Mouse (Mus musculus) cerebellum, postnatal 25 days (tissue): ENCODE data around the gene Clic4.

Experiments
- DNase-seq, 2 experiments: peaks; one replicate each; pipeline ENCODE4 v3.0.0; 2021; ENCODE audit warnings: mixed read lengths in 2 of 2

Gene Clic4

DNA sequence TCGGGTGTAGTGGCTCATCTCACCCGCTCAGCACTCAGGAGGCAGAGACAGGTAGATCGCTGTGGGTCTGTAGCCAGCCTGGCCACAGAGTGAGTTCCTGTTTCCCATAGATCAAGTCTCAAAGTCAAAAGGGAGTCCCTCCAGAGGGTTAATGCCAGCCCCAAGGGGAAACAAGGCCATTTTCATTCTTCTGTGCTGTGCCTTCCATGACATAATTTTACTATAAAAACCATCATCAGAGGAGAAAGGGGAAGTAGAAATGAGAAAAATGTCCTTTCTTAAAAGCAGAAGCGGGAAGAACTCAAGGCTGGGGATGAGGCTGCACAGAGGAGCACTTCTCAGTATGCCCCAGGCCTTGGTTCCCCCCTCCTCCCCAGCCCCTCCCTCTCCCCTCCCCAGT, 90.8 kb downstream of the Clic4 start:
- no peak for DNase-seq

- DNase-seq = peak in 1 of 2 experiments; percentile 46
Observed at GRCm38 (mm10) chr4:135179077-135179481, 93.5 kb downstream of the Clic4 start.

GRCm38 (mm10) chr4:135177568-135177967, 95.0 kb downstream of the Clic4 start:
- DNase-seq = no peak

GRCm38 (mm10) chr4:135175406-135176120, 97.1 kb downstream of the Clic4 start:
- peak in 1 of 2 experiments; percentile 34 for DNase-seq

GRCm38 (mm10) chr4:135171304-135171875, 101.2 kb downstream of the Clic4 start:
- DNase-seq = no peak

- DNase-seq = no peak
Observed at GRCm38 (mm10) chr4:135169501-135169900, 103.1 kb downstream of the Clic4 start.

DNA sequence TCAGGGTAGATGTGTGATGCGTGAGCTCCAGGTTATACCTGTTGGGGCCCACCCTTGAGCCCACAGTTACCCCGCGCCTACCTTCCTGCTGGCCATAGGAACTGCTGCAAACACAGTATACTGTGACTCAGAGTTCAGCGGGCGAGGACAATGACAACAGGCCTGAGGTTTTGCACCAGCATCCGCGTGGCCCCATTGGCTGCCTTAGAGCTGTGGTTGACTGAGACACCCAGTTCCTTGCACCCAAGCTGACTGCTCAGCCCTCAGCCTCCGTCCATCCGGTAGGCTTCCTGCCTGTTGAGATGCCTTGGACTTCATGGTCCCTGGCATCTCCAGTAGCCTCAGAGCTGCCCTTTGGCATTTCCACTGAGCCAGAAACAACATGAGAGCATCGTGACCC, 103.5 kb downstream of the Clic4 start:
- no peak for DNase-seq

GRCm38 (mm10) chr4:135167816-135168527, 104.6 kb downstream of the Clic4 start:
- DNase-seq = no peak

- no peak for DNase-seq
Observed at GRCm38 (mm10) chr4:135166413-135167225, 106.0 kb downstream of the Clic4 start.

- DNase-seq = no peak
Observed at GRCm38 (mm10) chr4:135165761-135166160, 106.9 kb downstream of the Clic4 start.
